Mouse (Mus musculus) megakaryocyte, embryonic 14.5 days (primary cell): ENCODE measurements around the gene Rxfp4. TPM values are rescaled to one million over a fixed set of nuclear protein-coding genes. Genes with fewer than 3 reads are reported as not detected.

Source experiments
- H3K27me3 ChIP-seq: replicated peaks from 2 replicates; pipeline ENCODE3; 2012; ENCODE audit warnings: inconsistent platforms
- H3K36me3 ChIP-seq: replicated peaks from 2 replicates; pipeline ENCODE3; 2012; ENCODE audit warnings: low read length, inconsistent platforms, mixed read lengths
- H3K4me1 ChIP-seq: 2 replicates; pipeline ENCODE4 v1.6.1; 2012; ENCODE audit warnings: inconsistent platforms
- H3K4me3 ChIP-seq: replicated peaks from 2 replicates; pipeline ENCODE3; 2012; ENCODE audit warnings: moderate library complexity, mild to moderate bottlenecking, inconsistent platforms
- H3K9me3 ChIP-seq: 2 replicates; pipeline ENCODE4 v1.6.1; 2012; ENCODE audit warnings: inconsistent platforms
- FLI1 ChIP-seq: IDR thresholded peaks from 2 replicates; pipeline ENCODE4 v1.6.1; 2012; ENCODE audit warnings: low read length, inconsistent platforms, mixed read lengths
- GATA1 ChIP-seq: IDR thresholded peaks from 3 replicates; pipeline ENCODE4 v1.6.1; 2012; ENCODE audit warnings: mixed read lengths, low read length, inconsistent platforms, borderline replicate concordance
- polyA plus RNA-seq: library from polyadenylated mRNA; stranded (reverse); fragments of >175 nt; gene quantifications from 2 replicates; pipeline ENCODE4 v1.2.3, GENCODE M21; 2012; ENCODE audit warnings: low replicate concordance; ENCODE audit not compliant: insufficient read depth

Gene Rxfp4
- polyA plus RNA-seq, 1 experiment, result not detected

DNA sequence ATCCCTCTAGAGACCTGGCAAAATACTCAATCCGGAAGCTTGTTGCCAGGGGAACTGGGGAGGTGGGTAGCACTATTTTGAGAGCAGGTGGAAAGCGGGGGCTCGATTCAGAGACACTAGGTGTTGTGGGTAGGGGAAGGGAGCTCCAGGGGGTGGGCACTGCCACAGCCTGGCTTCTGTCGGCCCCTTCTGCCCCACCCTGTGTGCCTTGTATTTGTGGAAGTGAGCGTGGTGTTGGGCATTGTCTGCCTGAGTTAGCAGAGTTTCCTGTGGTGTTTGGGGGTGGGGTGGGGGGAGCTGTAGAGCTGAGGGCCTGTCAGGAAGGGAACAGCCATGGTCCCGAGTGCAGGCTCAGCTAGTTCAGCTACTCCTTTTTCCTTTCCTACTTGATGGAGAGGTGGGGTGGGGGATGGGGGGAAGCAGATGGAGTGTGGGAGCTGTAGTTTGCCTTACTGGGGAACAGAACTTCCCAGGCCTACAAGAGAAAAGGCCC lies 22.0 kb downstream of the Rxfp4 start:
- TF ChIP-seq GATA1 (no peak), FLI1 (no peak)
- Histone ChIP-seq H3K4me3 (peak overlapping the region; percentile 86), H3K36me3 (peaks cover 90% of the 10 kb centered on the region), H3K9me3 (no peaks in the 10 kb centered on the region), H3K4me1 (peaks cover 98% of the 10 kb centered on the region), H3K27me3 (no peaks in the 10 kb centered on the region)

DNA sequence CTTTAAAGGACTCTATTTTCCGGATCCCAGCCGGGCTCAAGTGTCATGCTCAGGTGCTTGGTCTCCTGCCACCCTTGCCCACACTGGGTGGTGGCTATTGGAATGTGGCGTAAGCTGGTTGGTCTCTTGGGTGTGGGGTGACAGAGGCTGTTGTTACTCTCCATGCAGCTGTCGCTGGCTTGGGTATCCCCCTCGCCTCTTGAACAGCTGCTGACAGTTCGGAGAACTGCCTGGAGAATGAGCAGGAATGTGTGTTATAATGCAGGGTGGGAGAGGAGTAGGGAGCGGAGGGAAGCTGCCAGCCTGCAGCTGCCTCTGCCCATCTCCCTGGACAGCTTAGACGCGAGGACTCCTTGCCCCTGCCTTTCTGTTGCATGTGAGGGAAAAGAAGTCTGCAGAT lies 22.9 kb downstream of the Rxfp4 start:
- H3K27me3 ChIP-seq, result no peaks in the 10 kb centered on the region
- peak overlapping the region; percentile 86 for H3K4me3 ChIP-seq
- no peaks in the 10 kb centered on the region for H3K9me3 ChIP-seq
- H3K36me3 ChIP-seq, result peaks cover 89% of the 10 kb centered on the region
- no peak for TF ChIP-seq GATA1
- no peak for TF ChIP-seq FLI1
- peaks cover 98% of the 10 kb centered on the region for H3K4me1 ChIP-seq

DNA sequence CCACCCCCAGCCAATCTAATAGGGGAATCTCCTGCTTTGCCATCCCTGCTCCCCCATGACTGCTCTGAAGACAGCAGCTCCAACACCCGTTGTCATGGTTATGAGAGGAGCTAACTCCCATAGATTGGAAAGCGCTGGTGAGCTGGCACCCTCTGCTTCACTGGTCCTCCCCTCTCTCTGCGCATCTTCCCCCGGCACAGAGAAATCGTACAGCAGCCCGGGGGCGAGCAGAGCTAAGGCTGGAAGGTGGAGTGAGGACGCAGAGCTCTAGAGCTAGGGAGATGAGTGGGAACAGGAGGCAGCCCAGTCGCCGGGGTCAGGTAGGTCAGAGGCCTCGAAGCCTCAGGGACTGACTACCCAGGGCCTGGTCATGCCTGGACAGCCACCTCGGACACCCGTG lies 23.7 kb downstream of the Rxfp4 start:
- Histone ChIP-seq H3K9me3 (no peaks in the 10 kb centered on the region), H3K4me3 (peak overlapping the region; percentile 66), H3K36me3 (peaks cover 86% of the 10 kb centered on the region), H3K27me3 (no peaks in the 10 kb centered on the region), H3K4me1 (peaks cover 98% of the 10 kb centered on the region)
- TF ChIP-seq FLI1, result no peak
- TF ChIP-seq GATA1, result no peak

DNA sequence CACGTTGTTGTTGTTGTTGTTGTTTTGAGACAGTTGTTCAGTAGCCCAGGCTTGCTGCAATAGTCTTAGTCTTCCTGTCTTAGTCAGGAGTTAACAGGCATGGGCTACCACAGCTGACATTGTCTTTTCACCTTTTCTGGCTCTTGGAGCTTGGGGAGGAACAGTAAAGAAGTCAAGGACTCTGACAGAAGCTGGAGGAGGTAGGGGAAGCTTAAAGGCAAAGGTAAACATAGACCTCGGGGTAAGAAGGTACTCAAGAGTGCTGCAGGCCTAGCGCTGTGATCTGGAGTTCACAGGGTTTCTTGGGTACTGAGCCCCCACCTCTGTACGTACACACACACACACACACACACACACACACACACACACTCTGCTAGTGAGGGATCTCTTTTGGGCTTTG lies 24.2 kb downstream of the Rxfp4 start:
- Histone ChIP-seq H3K27me3 (no peaks in the 10 kb centered on the region), H3K4me1 (peaks cover 99% of the 10 kb centered on the region), H3K9me3 (no peaks in the 10 kb centered on the region), H3K4me3 (peak overlapping the region; percentile 59), H3K36me3 (peaks cover 81% of the 10 kb centered on the region)
- TF ChIP-seq GATA1, result no peak
- no peak for TF ChIP-seq FLI1

DNA sequence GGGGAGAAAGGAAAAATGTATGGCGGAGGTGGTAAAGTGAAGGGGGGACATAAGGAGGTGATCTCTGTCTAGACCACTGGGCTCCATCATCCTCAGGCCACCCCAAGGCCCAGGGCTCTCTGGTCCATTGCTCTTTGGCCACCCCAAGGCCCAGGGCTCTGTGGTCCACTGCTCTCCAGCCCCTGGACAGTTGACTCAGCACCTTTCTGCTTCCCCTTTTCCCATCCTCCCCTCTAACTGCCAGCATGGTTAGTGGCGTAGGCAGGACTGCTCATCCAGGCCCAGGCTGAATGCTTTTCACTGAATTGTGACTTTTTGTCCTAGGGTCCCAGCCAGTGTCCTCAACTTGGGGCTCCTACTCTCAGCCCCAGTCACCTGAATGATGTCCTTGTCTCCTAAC lies 25.4 kb downstream of the Rxfp4 start:
- Histone ChIP-seq H3K9me3 (no peaks in the 10 kb centered on the region), H3K36me3 (peaks cover 69% of the 10 kb centered on the region), H3K27me3 (no peaks in the 10 kb centered on the region), H3K4me1 (peaks cover 94% of the 10 kb centered on the region), H3K4me3 (peak overlapping the region; percentile 83)
- no peak for TF ChIP-seq GATA1
- no peak for TF ChIP-seq FLI1

DNA sequence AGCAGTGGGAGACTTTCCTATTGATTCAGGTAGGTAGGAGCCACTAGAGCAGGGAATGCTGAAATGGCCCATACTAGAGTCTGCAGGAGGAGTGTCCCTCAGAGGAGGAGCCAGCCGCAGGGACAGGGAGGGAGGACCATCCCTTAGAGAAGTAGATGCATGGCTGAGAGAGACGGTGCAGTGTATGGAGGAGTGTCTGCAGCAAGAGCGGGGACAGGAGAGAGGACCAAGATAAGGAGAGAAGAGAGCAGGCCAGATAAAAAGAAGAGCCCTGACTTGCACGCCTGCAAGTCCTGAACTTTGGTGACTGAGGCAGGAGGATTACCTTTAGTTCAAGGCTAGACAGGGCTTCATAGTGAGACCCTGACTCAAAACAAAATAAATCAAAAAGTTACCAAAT lies 25.8 kb downstream of the Rxfp4 start:
- H3K27me3 ChIP-seq, result no peaks in the 10 kb centered on the region
- H3K4me3 ChIP-seq, result peak overlapping the region; percentile 83
- TF ChIP-seq FLI1 (no peak), GATA1 (no peak)
- H3K9me3 ChIP-seq, result no peaks in the 10 kb centered on the region
- peaks cover 69% of the 10 kb centered on the region for H3K36me3 ChIP-seq
- peaks cover 94% of the 10 kb centered on the region for H3K4me1 ChIP-seq

DNA sequence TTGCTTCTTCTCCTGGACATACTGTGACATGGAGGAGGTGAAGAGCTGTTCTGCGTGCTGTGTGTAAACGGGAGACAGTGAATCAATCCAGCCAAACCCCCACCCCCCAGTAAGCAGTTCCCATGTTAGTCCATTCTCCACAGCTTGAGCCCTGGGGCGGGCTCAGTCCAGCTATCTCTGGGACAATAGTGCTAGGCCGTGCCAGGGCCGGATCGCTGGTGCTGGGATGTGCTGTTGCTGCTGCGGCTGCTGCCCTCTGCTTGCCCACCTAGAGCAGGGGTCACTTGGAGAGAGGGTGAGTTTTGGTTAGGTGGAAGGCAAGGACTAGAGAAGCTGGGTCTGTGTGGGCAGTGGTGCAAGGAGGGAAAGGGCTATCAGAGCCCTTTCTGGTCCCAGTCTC lies 26.6 kb downstream of the Rxfp4 start:
- peak overlapping the region; percentile 80 for H3K4me3 ChIP-seq
- peaks cover 90% of the 10 kb centered on the region for H3K4me1 ChIP-seq
- peaks cover 61% of the 10 kb centered on the region for H3K36me3 ChIP-seq
- H3K9me3 ChIP-seq, result no peaks in the 10 kb centered on the region
- no peaks in the 10 kb centered on the region for H3K27me3 ChIP-seq
- no peak for TF ChIP-seq FLI1
- no peak for TF ChIP-seq GATA1

DNA sequence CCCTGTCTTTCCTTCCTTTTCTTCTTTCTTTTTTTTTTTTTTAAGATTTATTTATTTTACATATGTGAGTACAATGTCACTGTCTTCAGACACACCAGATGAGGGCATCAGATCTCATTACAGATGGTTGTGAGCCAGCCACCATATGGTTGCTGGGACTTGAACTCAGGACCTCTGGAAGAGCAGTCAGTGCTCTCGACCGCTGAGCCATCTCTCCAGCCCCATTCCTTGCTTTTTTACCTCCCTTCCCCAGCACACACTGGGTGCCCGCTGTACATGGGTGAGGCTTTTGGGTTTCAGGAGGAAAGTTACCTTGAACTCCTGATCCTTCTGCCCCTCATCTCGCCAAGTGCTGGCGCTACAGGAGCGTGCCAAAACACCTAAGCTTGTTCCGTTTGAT lies 27.4 kb downstream of the Rxfp4 start:
- Histone ChIP-seq H3K27me3 (no peaks in the 10 kb centered on the region), H3K36me3 (peaks cover 53% of the 10 kb centered on the region), H3K4me1 (peaks cover 87% of the 10 kb centered on the region), H3K9me3 (no peaks in the 10 kb centered on the region), H3K4me3 (peak overlapping the region; percentile 96)
- TF ChIP-seq GATA1, result no peak
- TF ChIP-seq FLI1, result no peak

DNA sequence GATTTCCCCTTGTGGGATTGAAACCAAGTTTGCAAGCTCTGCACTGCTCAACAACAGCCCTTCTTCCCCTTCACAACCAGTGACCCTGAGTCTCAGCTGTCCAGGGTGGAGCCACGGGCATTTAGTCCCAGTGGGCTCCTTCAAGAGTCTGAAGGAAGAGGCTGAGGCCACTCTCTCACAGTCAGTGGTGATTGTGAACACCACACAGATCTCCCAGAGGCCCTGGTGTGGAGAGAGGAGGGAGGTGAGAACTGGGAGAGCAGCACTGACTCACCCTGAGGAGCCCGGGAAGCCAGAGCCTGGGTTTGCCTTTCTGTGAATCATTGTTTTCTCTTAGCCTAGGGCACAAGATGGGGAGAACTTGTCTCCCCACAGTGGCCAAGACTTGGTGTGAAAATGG lies 28.0 kb downstream of the Rxfp4 start:
- peaks cover 48% of the 10 kb centered on the region for H3K36me3 ChIP-seq
- TF ChIP-seq FLI1 (no peak), GATA1 (no peak)
- H3K27me3 ChIP-seq, result no peaks in the 10 kb centered on the region
- H3K9me3 ChIP-seq, result no peaks in the 10 kb centered on the region
- H3K4me1 ChIP-seq, result peaks cover 87% of the 10 kb centered on the region
- H3K4me3 ChIP-seq, result peak overlapping the region; percentile 96

DNA sequence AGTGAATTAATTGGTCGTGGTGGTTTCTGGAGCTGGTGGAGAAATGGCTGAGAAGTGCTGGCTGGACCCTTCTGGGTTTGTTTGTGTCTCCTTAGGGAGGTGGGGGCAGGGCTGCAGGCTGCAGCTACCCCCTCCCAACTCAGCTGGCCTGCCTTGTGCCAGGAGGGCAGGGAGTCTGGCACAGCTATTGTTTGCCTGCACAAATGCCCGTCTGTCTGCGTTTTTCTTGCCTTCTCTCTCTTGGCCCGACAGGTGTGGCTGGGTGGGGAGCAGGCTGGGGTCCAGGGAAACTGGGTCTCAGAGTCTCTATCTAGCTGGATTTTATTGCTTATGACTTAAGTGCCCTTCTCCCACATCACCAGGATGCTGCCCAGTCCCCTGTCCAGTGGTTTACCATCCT lies 28.6 kb downstream of the Rxfp4 start:
- Histone ChIP-seq H3K4me3 (peak overlapping the region; percentile 96), H3K9me3 (no peaks in the 10 kb centered on the region), H3K27me3 (no peaks in the 10 kb centered on the region), H3K4me1 (peaks cover 87% of the 10 kb centered on the region), H3K36me3 (peaks cover 42% of the 10 kb centered on the region)
- TF ChIP-seq FLI1, result no peak
- TF ChIP-seq GATA1, result no peak
